Mouse (Mus musculus) limb, embryonic 12.5 days (tissue): ENCODE measurements around the gene Crybb1. TPM values are rescaled to one million over a fixed set of nuclear protein-coding genes. Genes with fewer than 3 reads are reported as not detected.

Source experiments
- ATAC-seq: fragments of 200-750 bp; cut with Nextera tagmentation; 2 replicates; pipeline ENCODE4 v1.8.0; 2017; ENCODE audit warnings: low read depth, moderate TSS enrichment; ENCODE audit not compliant: insufficient number of reproducible peaks, insufficient read depth, low FRiP score, low TSS enrichment
- H3K27ac ChIP-seq: fragments of 300-500 bp; sonication (generic); 2 replicates; pipeline ENCODE4 v1.5.1; 2016; ENCODE audit warnings: mild to moderate bottlenecking, moderate library complexity
- H3K27me3 ChIP-seq: fragments of 300-500 bp; sonication (generic); 2 replicates; pipeline ENCODE4 v1.6.1; 2016; ENCODE audit warnings: mild to moderate bottlenecking, moderate library complexity
- H3K36me3 ChIP-seq: fragments of 300-500 bp; sonication (generic); 2 replicates; pipeline ENCODE4 v1.6.1; 2016; ENCODE audit warnings: mild to moderate bottlenecking, moderate library complexity
- H3K4me1 ChIP-seq: fragments of 300-500 bp; sonication (generic); replicated peaks from 2 replicates; pipeline ENCODE4 v1.6.1; 2016
- H3K4me2 ChIP-seq: fragments of 300-500 bp; sonication (generic); 2 replicates; pipeline ENCODE4 v1.6.1; 2016; ENCODE audit warnings: mild to moderate bottlenecking, moderate library complexity
- H3K4me3 ChIP-seq: fragments of 300-500 bp; sonication (generic); replicated peaks from 2 replicates; pipeline ENCODE4 v1.5.1; 2016; ENCODE audit warnings: mild to moderate bottlenecking
- H3K9ac ChIP-seq: fragments of 300-500 bp; sonication (generic); replicated peaks from 2 replicates; pipeline ENCODE4 v1.6.1; 2016; ENCODE audit warnings: mild to moderate bottlenecking, moderate library complexity
- H3K9me3 ChIP-seq: fragments of 300-500 bp; sonication (generic); 2 replicates; pipeline ENCODE4 v1.6.1; 2016; ENCODE audit warnings: mild to moderate bottlenecking, moderate library complexity
- WGBS: fragments of 180-500 bp; shearing (Covaris S2); methylation state at CpG from one replicate; pipeline ENCODE4 v1.1.7; 2016; 5-methylcytosine and 5-hydroxymethylcytosine counted together
- polyA plus RNA-seq: library from polyadenylated mRNA; unstranded; fragments of >200 nt; fragmentation: Nextera tagmentation; extraction: Ambion mirVana; gene quantifications from 2 replicates; pipeline ENCODE4 v1.2.1, GENCODE M21; 2016

Crybb1 gene
- polyA plus RNA-seq, 1 experiment from 2014 or later, result 0.28 TPM

GRCm38 (mm10) chr5:112317328-112317727 is 61.7 kb downstream of the Crybb1 start:
- Histone ChIP-seq H3K27me3 (no peaks in the 10 kb centered on the region; the same call in 1 of the 2 replicates), H3K9ac (no peak overlapping the region), H3K9me3 (no peaks in the 10 kb centered on the region), H3K27ac (no peak overlapping the region), H3K4me1 (no peaks in the 10 kb centered on the region), H3K4me2 (no peak overlapping the region), H3K4me3 (no peak overlapping the region), H3K36me3 (peaks cover 39% of the 10 kb centered on the region)
- no peak for ATAC-seq
- 60% methylated on average over 5 of the region's 5 CpGs for WGBS

Other genes starting within 250 kb of the Crybb1 start
- 0.59 and 0.64 TPM in 2 replicates for gene Cryba4, start 3.3 kb upstream of the Crybb1 start, polyA plus RNA-seq
- 34.3 and 35.9 TPM in 2 replicates for gene Tpst2, start 20.9 kb downstream of the Crybb1 start, polyA plus RNA-seq
- 38.2 and 41.5 TPM in 2 replicates for gene Tfip11, start 70.5 kb downstream of the Crybb1 start, polyA plus RNA-seq
- 54.9 and 57.2 TPM in 2 replicates for gene Srrd, start 87.2 kb downstream of the Crybb1 start, polyA plus RNA-seq
- 40.1 and 44.9 TPM in 2 replicates for gene Hps4, start 87.3 kb downstream of the Crybb1 start, polyA plus RNA-seq
- 0.24 and 0.33 TPM in 2 replicates for gene Gm6583, start 100.2 kb downstream of the Crybb1 start, polyA plus RNA-seq
- 29.0 and 35.4 TPM in 2 replicates for gene Asphd2, start 139.1 kb downstream of the Crybb1 start, polyA plus RNA-seq
- not detected in 2 replicates for gene Gm6588, start 193.6 kb downstream of the Crybb1 start, polyA plus RNA-seq